Mouse (Mus musculus) spleen, postnatal 10 days (tissue): Measurements from ENCODE around the gene Med29.
A peak's percentile ranks its signal among the peaks of the same experiment; 100 is the strongest.

ENCODE experiments used
- DNase-seq, 2 experiments: peaks; one replicate each; pipeline ENCODE4 v3.0.0; 2021 to 2022; ENCODE audit warnings: low spot score in 2 of 2

Med29 gene

GRCm38 (mm10) chr7:28392429-28393271 lies at the start of gene Med29, which contains the start of gene Paf1:
TSS of gene Med29 (minus strand) at chr7:28392708.
TSS of gene Paf1 (plus strand) at chr7:28392951.
- DNase-seq, result peak; percentile 88 to 97

- no peak for DNase-seq
Measured at GRCm38 (mm10) chr7:28441776-28442485, 49.4 kb upstream of the Med29 start.

- DNase-seq, result peak; percentile 32 to 72
Measured at GRCm38 (mm10) chr7:28440739-28441138, 48.2 kb upstream of the Med29 start.

- no peak for DNase-seq
Measured at GRCm38 (mm10) chr7:28438771-28439170, 46.3 kb upstream of the Med29 start.

GRCm38 (mm10) chr7:28437964-28438363 lies 45.5 kb upstream of the Med29 start:
- DNase-seq, result no peak

- DNase-seq, result peak; percentile 82 to 92
Measured at GRCm38 (mm10) chr7:28436932-28437570, 44.5 kb upstream of the Med29 start, which contains the start of gene Gmfg. TSS of gene Gmfg (plus strand) at chr7:28437447.

GRCm38 (mm10) chr7:28436271-28436904 lies 43.9 kb upstream of the Med29 start:
- DNase-seq, result peak; percentile 99 to 100

- DNase-seq, result peak; percentile 46 to 50
Measured at GRCm38 (mm10) chr7:28435660-28436259, 43.3 kb upstream of the Med29 start.

- no peak for DNase-seq
Measured at GRCm38 (mm10) chr7:28432252-28432651, 39.7 kb upstream of the Med29 start.

GRCm38 (mm10) chr7:28430512-28430911 lies 38.0 kb upstream of the Med29 start:
- no peak for DNase-seq

- no peak for DNase-seq
Measured at GRCm38 (mm10) chr7:28427738-28428137, 35.2 kb upstream of the Med29 start.

- no peak for DNase-seq
Measured at GRCm38 (mm10) chr7:28423018-28423417, 30.5 kb upstream of the Med29 start.

- no peak for DNase-seq
Measured at GRCm38 (mm10) chr7:28419416-28419815, 26.9 kb upstream of the Med29 start.

- DNase-seq, result no peak
Measured at GRCm38 (mm10) chr7:28418096-28418670, 25.7 kb upstream of the Med29 start.

GRCm38 (mm10) chr7:28417368-28417767 lies 24.9 kb upstream of the Med29 start:
- no peak for DNase-seq

GRCm38 (mm10) chr7:28412826-28413225 lies 20.3 kb upstream of the Med29 start:
- DNase-seq, result peak in 1 of 2 experiments; percentile 47

- DNase-seq, result no peak
Measured at GRCm38 (mm10) chr7:28410841-28411475, 18.4 kb upstream of the Med29 start.

GRCm38 (mm10) chr7:28401942-28402341 lies 9.4 kb upstream of the Med29 start:
- DNase-seq, result no peak

GRCm38 (mm10) chr7:28401030-28401429 lies 8.5 kb upstream of the Med29 start:
- no peak for DNase-seq

GRCm38 (mm10) chr7:28398696-28399340 lies 6.3 kb upstream of the Med29 start:
- no peak for DNase-seq
